Mouse (Mus musculus) thymus, adult 18-20 months (tissue): ENCODE results near the gene 4931406P16Rik.
A peak's percentile ranks its signal among the peaks of the same experiment; 100 is the strongest.
"Not testable (repeated sequence)": the region's sequence is repeated elsewhere in the genome, so short reads cannot be mapped to it uniquely, and the experiment has no call there.

Experiments
- DNase-seq, 2 experiments: peaks; one replicate each; pipeline ENCODE4 v3.0.0; 2022; ENCODE audit warnings: mixed read lengths in 2 of 2

4931406P16Rik gene

GRCm38 (mm10) chr7:34313443-34313875 lies at the start of gene 4931406P16Rik:
TSS of gene 4931406P16Rik (minus strand) at chr7:34313551.
- DNase-seq, result peak; percentile 74 to 76

GRCm38 (mm10) chr7:34355629-34356028 lies 42.3 kb upstream of the 4931406P16Rik start:
- DNase-seq, result no peak

- no peak for DNase-seq
Measured at GRCm38 (mm10) chr7:34351997-34352396, 38.6 kb upstream of the 4931406P16Rik start.

DNA sequence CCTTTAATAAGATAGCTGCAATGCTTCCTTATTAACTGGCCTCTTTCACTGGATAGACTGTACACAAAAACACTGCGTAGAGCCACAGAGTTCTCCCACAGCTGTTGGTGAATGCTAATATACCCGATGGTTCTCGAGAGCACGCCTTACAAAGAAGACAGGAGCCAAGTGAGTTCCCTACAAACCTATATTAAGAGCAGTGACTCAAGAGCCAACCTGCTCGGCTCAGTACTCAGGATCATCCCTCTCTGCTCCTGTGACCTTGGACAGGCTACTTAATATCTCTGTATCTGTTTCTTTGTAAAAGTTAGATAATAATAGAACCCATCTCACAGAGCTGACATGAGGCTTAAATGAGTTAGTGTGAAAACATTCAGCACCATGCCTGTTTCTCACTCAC lies 36.8 kb upstream of the 4931406P16Rik start:
- DNase-seq, result no peak

- DNase-seq, result no peak
Measured at GRCm38 (mm10) chr7:34348011-34348410, 34.7 kb upstream of the 4931406P16Rik start.

DNA sequence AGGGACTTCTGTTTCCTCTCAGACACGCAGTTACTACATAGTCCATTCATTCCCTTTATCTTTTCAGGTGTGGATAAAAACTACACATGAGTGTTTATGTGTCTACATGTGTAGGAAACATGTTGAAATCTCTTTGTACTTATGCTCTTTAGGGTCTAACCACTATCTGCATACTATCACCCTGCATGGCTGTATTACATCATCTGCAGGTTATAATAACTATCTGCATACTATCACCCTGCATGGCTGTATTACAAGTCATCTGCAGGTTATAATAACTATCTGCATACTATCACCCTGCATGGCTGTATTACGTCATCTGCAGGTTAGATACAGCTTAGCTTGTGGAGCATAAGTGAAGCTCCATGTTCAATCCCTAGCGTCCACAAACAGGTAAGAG lies 33.7 kb upstream of the 4931406P16Rik start:
- no peak for DNase-seq

DNA sequence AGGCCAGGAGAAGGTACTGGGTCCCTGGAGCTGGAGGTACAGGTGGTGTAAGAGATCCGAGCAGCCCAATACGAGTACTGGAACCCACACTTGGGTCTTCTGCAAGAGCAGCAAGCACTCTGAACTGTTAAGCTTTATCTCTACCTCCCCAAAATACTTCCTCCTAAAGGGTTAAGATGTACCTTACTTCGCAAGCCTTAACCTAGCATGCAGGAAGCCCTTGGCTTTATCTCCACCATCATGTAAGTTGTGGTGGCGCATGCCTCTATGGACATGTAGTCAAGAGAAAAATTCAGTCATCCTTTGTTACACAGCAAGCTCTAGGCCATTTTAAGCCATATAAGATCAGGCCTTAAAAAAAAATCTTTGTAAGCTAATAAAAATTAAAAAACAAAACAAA lies 33.2 kb upstream of the 4931406P16Rik start:
- DNase-seq, result no peak

- no peak for DNase-seq
Measured at GRCm38 (mm10) chr7:34342040-34342793, 28.9 kb upstream of the 4931406P16Rik start.

GRCm38 (mm10) chr7:34340841-34341240 lies 27.5 kb upstream of the 4931406P16Rik start:
- DNase-seq, result no peak

- no peak for DNase-seq
Measured at GRCm38 (mm10) chr7:34339164-34339489, 25.8 kb upstream of the 4931406P16Rik start.

DNA sequence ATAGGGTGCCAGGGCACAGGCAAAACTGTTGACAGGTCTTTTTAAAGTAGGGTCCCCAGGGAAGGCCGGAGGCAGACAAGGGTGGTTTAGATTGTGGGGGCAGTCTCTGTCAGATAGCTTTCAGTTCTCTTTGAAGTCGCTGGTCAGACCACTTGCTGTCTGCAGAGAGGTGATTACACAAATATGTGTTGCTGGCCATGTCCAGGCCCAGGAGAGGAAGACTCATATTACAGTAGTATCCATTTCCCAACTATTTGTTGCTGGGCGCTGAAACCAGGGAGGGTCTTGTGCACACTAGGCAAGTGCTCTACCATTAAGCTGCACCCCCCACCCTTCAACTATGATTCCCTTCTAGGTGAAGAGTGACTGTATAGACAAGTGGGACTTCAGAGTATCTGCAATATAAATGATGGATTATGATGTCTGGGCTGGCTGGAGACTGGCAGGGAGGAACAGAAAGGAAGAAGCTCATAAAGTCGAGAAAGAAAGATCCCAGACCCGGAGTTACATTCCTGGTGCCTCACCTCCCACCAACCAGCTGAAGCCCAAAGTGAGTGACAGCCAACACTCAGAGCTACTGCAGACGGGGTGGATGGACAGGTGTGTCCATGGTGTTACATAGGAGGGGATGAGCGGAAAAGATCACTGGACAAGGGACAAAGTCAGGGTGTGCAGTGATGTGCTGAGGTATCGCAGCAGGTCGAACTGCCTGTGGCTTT lies 25.3 kb upstream of the 4931406P16Rik start:
- no peak for DNase-seq

- DNase-seq, result no peak
Measured at GRCm38 (mm10) chr7:34337268-34337667, 23.9 kb upstream of the 4931406P16Rik start.

DNA sequence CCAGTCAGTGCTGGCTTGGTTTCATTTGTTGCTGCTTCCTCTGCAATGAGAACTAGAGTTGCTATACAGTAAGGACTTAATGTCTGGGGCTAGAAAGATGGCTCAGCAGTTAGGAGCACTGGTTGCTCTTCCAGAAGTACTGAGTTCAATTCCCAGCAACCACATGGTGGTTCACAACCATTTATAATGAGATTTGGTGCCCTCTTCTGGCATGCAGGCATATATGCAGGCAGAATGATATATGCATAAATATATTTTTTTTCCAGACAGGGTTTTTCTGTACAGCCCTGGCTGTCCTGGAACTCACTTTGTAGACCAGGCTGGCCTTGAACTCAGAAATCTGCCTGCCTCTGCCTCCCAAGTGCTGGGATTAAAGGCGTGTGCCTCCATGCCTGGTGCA lies 23.2 kb upstream of the 4931406P16Rik start:
- not testable (repeated sequence) for DNase-seq

GRCm38 (mm10) chr7:34327493-34327892 lies 14.1 kb upstream of the 4931406P16Rik start:
- no peak for DNase-seq

DNA sequence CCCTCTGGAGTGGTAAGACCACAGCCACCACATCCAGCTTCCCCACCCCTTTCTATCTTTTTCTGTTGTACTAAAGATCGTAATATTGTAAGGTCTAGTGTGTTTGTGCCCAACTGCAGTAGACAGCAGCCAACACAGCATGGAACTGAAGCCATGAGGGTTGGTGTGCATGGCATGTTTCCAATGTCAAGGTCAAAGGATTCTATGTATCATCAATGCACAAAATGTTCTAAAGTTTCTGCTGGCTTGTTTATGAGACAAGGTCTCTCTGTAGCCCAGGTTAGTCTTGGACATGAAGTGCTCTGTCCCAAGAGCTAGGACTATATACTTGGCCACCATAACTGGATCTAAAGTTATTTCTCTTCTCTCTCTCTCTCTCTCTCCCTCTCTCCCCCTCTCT lies 11.5 kb upstream of the 4931406P16Rik start:
- no peak for DNase-seq

- DNase-seq, result no peak
Measured at GRCm38 (mm10) chr7:34324005-34324404, 10.7 kb upstream of the 4931406P16Rik start.

DNA sequence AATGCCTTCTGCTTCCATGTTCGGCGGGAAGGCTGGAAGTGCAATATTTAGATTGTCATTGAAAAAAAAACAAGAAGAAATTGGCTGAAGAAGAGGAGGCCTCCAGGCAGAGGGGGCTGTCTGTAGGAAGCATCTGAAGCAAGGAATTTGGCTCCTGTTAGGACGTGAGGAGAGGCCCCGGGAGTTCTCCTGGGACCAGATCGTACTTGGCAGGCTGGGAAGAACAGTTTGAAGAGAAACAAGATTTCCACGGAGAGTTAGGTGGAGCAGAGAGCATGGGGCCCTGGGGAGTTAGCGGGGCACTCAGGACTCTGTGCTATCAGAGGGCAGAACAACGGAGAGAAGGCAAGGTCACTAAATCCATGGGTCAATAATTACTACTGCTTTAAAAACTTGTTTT lies 10.0 kb upstream of the 4931406P16Rik start:
- no peak for DNase-seq

DNA sequence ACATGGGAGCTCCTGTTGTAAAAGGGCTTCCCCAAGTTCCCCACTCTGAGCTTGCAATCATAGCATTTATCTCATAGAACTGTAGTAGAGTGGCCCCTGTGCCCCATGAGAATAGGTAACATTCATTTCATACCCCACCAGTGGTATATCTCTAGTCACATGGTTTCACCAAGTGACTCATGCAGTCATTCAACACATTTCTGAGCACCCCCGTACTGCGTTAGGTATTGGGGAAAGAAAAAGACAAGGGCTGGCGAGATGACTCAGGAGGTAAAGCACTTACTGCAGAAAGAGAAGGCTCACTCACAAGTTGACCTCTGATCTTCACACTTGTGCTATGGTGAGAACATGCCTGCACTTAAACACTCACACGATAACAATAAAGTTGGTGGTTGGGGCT lies 8.6 kb upstream of the 4931406P16Rik start:
- DNase-seq, result no peak

GRCm38 (mm10) chr7:34321119-34321518 lies 7.8 kb upstream of the 4931406P16Rik start:
- no peak for DNase-seq

- no peak for DNase-seq
Measured at GRCm38 (mm10) chr7:34319957-34320356, 6.6 kb upstream of the 4931406P16Rik start.

GRCm38 (mm10) chr7:34319123-34319522 lies 5.8 kb upstream of the 4931406P16Rik start:
- DNase-seq, result no peak

GRCm38 (mm10) chr7:34317901-34318476 lies 4.6 kb upstream of the 4931406P16Rik start:
- no peak for DNase-seq

DNA sequence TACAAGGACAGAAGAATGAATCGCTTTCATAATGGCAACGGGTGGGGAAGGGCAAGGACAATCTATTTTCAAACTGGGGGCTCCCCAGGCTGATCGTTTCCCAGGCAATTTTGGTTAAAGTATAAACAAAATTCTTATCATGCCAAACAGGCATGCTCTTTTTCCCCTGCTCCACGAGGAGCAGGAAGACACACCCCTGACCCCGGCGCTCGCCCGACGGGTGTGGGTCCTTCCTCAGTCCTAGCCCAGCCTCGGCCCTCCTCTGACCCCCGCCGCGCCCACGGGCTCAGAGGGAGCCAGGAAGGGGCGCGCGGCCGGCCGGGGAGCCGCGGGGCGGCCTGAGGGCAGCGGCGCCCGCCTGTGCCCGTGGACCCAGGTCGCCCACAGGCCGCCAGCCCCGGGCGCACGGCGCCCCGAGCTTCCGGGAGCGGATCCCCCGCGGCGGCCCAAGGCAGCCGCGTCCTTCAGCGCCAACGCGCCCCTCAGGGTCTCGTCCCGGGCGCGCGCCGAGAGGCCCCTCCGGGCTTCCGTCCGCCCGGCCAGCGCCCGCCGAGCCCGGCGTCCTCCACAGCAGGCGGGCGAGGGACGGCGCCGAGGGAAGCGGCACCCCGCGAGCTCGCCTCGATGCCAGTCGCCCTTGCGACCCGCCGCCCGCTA lies 437 bp downstream of the 4931406P16Rik start:
- DNase-seq, result peak in 1 of 2 experiments; percentile 30
